Mouse (Mus musculus): Measurements from ENCODE around the gene Opcml. TPM values are rescaled to one million over a fixed set of nuclear protein-coding genes. Genes with fewer than 3 reads are reported as not detected.

The Opcml gene
- polyA plus RNA-seq, 1 experiment from 2014 or later, result 1.6 TPM

- Histone ChIP-seq H3K4me3 (ENCODE audit: low read depth, low read length) (no peak overlapping the region), H3K9ac (ENCODE audit: low read depth, low read length) (no peak overlapping the region), H3K4me1 (replicated peaks; ENCODE audit: control insufficient read depth, insufficient read depth, low read length) (no peaks in the 10 kb centered on the region), H3K27me3 (replicated peaks; ENCODE audit: control insufficient read depth, insufficient read depth, low read length) (no peaks in the 10 kb centered on the region), H3K27ac (ENCODE audit: low read depth, low read length) (no peak overlapping the region), H3K9me3 (ENCODE audit: control insufficient read depth, low read length) (no peaks in the 10 kb centered on the region), H3K36me3 (ENCODE audit: control insufficient read depth, insufficient read depth, low read length) (no peaks in the 10 kb centered on the region), H3K4me2 (no peak overlapping the region)
- WGBS, result 20% methylated on average over 2 of the region's 3 CpGs
- ATAC-seq (replicated peaks; ENCODE audit: low FRiP score), result no peak
- no peak for DNase-seq (ENCODE audit: low spot score)
These were observed 604.6 kb downstream of the Opcml start for GRCm38 (mm10) chr9:28395222-28395621.

- 59% methylated on average over 3 of the region's 3 CpGs for WGBS
- no peak for DNase-seq (ENCODE audit: low spot score)
- Histone ChIP-seq H3K4me2 (no peak overlapping the region), H3K36me3 (ENCODE audit: control insufficient read depth, insufficient read depth, low read length) (no peaks in the 10 kb centered on the region), H3K27ac (ENCODE audit: low read depth, low read length) (no peak overlapping the region), H3K9ac (ENCODE audit: low read depth, low read length) (no peak overlapping the region), H3K27me3 (replicated peaks; ENCODE audit: control insufficient read depth, insufficient read depth, low read length) (no peaks in the 10 kb centered on the region), H3K4me1 (replicated peaks; ENCODE audit: control insufficient read depth, insufficient read depth, low read length) (no peaks in the 10 kb centered on the region), H3K4me3 (ENCODE audit: low read depth, low read length) (no peak overlapping the region), H3K9me3 (ENCODE audit: control insufficient read depth, low read length) (no peaks in the 10 kb centered on the region)
- no peak for ATAC-seq (replicated peaks; ENCODE audit: low FRiP score)
These were observed 605.1 kb downstream of the Opcml start for GRCm38 (mm10) chr9:28395638-28396037.

GRCm38 (mm10) chr9:28402770-28403650, 612.4 kb downstream of the Opcml start:
- peak overlapping the region; percentile 46 for H3K4me3 ChIP-seq (ENCODE audit: low read depth, low read length)
- no peaks in the 10 kb centered on the region for H3K4me1 ChIP-seq (replicated peaks; ENCODE audit: control insufficient read depth, insufficient read depth, low read length)
- H3K9me3 ChIP-seq (ENCODE audit: control insufficient read depth, low read length), result no peaks in the 10 kb centered on the region
- peak overlapping the region; percentile 68 for H3K4me2 ChIP-seq
- no peaks in the 10 kb centered on the region for H3K36me3 ChIP-seq (ENCODE audit: control insufficient read depth, insufficient read depth, low read length)
- WGBS, result 2% methylated on average over 53 of the region's 56 CpGs
- ATAC-seq (replicated peaks; ENCODE audit: low FRiP score) (no peak), DNase-seq (ENCODE audit: low spot score) (peak; percentile 34)
- H3K27ac ChIP-seq (ENCODE audit: low read depth, low read length), result no peak overlapping the region
- H3K27me3 ChIP-seq (replicated peaks; ENCODE audit: control insufficient read depth, insufficient read depth, low read length), result peaks cover 30% of the 10 kb centered on the region
- no peak overlapping the region for H3K9ac ChIP-seq (ENCODE audit: low read depth, low read length)

GRCm38 (mm10) chr9:28403831-28404562, 613.4 kb downstream of the Opcml start:
- ATAC-seq (replicated peaks; ENCODE audit: low FRiP score), result no peak
- Histone ChIP-seq H3K27ac (ENCODE audit: low read depth, low read length) (no peak overlapping the region), H3K9ac (ENCODE audit: low read depth, low read length) (no peak overlapping the region), H3K4me2 (peak overlapping the region; percentile 68), H3K9me3 (ENCODE audit: control insufficient read depth, low read length) (no peaks in the 10 kb centered on the region), H3K36me3 (ENCODE audit: control insufficient read depth, insufficient read depth, low read length) (no peaks in the 10 kb centered on the region), H3K4me1 (replicated peaks; ENCODE audit: control insufficient read depth, insufficient read depth, low read length) (no peaks in the 10 kb centered on the region), H3K27me3 (replicated peaks; ENCODE audit: control insufficient read depth, insufficient read depth, low read length) (peaks cover 30% of the 10 kb centered on the region), H3K4me3 (ENCODE audit: low read depth, low read length) (peak overlapping the region; percentile 46)
- no peak for DNase-seq (ENCODE audit: low spot score)
- WGBS, result 2% methylated on average over 30 of the region's 30 CpGs

- Histone ChIP-seq H3K4me1 (replicated peaks; ENCODE audit: control insufficient read depth, insufficient read depth, low read length) (no peaks in the 10 kb centered on the region), H3K27me3 (replicated peaks; ENCODE audit: control insufficient read depth, insufficient read depth, low read length) (peaks cover 30% of the 10 kb centered on the region), H3K9ac (ENCODE audit: low read depth, low read length) (no peak overlapping the region), H3K4me2 (no peak overlapping the region), H3K4me3 (ENCODE audit: low read depth, low read length) (no peak overlapping the region), H3K27ac (ENCODE audit: low read depth, low read length) (no peak overlapping the region), H3K9me3 (ENCODE audit: control insufficient read depth, low read length) (no peaks in the 10 kb centered on the region), H3K36me3 (ENCODE audit: control insufficient read depth, insufficient read depth, low read length) (no peaks in the 10 kb centered on the region)
- DNase-seq (ENCODE audit: low spot score) (no peak), ATAC-seq (replicated peaks; ENCODE audit: low FRiP score) (no peak)
- WGBS, result 63% methylated on average over 8 of the region's 8 CpGs
These were observed 614.0 kb downstream of the Opcml start for GRCm38 (mm10) chr9:28404616-28405015.

- Histone ChIP-seq H3K36me3 (ENCODE audit: control insufficient read depth, insufficient read depth, low read length) (no peaks in the 10 kb centered on the region), H3K9me3 (ENCODE audit: control insufficient read depth, low read length) (no peaks in the 10 kb centered on the region), H3K27ac (ENCODE audit: low read depth, low read length) (no peak overlapping the region), H3K4me1 (replicated peaks; ENCODE audit: control insufficient read depth, insufficient read depth, low read length) (no peaks in the 10 kb centered on the region), H3K27me3 (replicated peaks; ENCODE audit: control insufficient read depth, insufficient read depth, low read length) (peaks cover 30% of the 10 kb centered on the region), H3K4me2 (no peak overlapping the region), H3K9ac (ENCODE audit: low read depth, low read length) (no peak overlapping the region), H3K4me3 (ENCODE audit: low read depth, low read length) (no peak overlapping the region)
- DNase-seq (ENCODE audit: low spot score), result no peak
- WGBS, result 0% methylated on average over 1 of the region's 1 CpGs
- ATAC-seq (replicated peaks; ENCODE audit: low FRiP score), result no peak
These were observed 615.2 kb downstream of the Opcml start for GRCm38 (mm10) chr9:28405816-28406215.

- DNase-seq (ENCODE audit: low spot score) (no peak), ATAC-seq (replicated peaks; ENCODE audit: low FRiP score) (no peak)
- Histone ChIP-seq H3K27ac (ENCODE audit: low read depth, low read length) (no peak overlapping the region), H3K4me1 (replicated peaks; ENCODE audit: control insufficient read depth, insufficient read depth, low read length) (no peaks in the 10 kb centered on the region), H3K4me2 (no peak overlapping the region), H3K36me3 (ENCODE audit: control insufficient read depth, insufficient read depth, low read length) (no peaks in the 10 kb centered on the region), H3K9me3 (ENCODE audit: control insufficient read depth, low read length) (no peaks in the 10 kb centered on the region), H3K4me3 (ENCODE audit: low read depth, low read length) (no peak overlapping the region), H3K27me3 (replicated peaks; ENCODE audit: control insufficient read depth, insufficient read depth, low read length) (no peaks in the 10 kb centered on the region), H3K9ac (ENCODE audit: low read depth, low read length) (no peak overlapping the region)
- WGBS, result 83% methylated on average over 5 of the region's 5 CpGs
These were observed 630.2 kb downstream of the Opcml start for GRCm38 (mm10) chr9:28420808-28421207.

GRCm38 (mm10) chr9:28423407-28423806, 632.8 kb downstream of the Opcml start:
- 53% methylated on average over 12 of the region's 12 CpGs for WGBS
- Histone ChIP-seq H3K36me3 (ENCODE audit: control insufficient read depth, insufficient read depth, low read length) (no peaks in the 10 kb centered on the region), H3K9ac (ENCODE audit: low read depth, low read length) (no peak overlapping the region), H3K9me3 (ENCODE audit: control insufficient read depth, low read length) (no peaks in the 10 kb centered on the region), H3K4me1 (replicated peaks; ENCODE audit: control insufficient read depth, insufficient read depth, low read length) (no peaks in the 10 kb centered on the region), H3K4me3 (ENCODE audit: low read depth, low read length) (no peak overlapping the region), H3K27me3 (replicated peaks; ENCODE audit: control insufficient read depth, insufficient read depth, low read length) (no peaks in the 10 kb centered on the region), H3K4me2 (no peak overlapping the region), H3K27ac (ENCODE audit: low read depth, low read length) (no peak overlapping the region)
- no peak for ATAC-seq (replicated peaks; ENCODE audit: low FRiP score)
- no peak for DNase-seq (ENCODE audit: low spot score)
